Mouse (Mus musculus): ENCODE measurements around the gene Tnnt3.

Gene Tnnt3

DNA sequence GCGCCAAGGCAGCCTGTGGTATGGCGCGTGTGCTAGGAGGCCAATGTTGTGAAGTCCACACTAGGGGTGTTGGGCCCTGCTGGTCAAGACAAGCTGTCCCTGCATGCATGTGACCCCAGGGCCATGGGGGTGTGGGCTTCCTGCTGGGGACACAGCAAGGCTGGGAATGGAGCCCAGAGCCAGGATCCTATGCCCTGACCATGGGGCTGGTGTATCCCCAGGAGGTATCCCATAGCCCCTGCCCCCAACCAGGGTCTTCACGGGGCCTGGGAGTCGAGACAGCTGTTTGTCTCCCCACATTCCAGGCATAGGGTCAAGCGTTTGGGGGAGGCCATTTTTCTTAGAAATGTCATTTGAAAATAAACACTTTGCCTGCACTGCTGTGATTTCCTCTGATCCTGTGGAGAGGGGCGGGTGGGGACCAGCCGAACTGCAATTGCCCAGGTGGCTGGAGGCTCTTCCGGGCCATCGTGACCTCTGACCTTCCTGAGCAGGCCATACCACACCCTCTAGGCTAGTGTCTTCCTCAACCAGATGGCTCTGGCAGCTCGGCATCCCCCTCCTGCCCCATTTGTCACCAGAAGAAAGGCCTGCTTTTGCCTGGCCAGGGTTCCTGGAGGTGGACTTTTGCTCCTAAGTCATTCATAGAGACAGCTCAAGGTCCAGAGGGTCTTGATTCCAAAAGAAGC lies 66.5 kb downstream of the Tnnt3 start:
- no peak for DNase-seq (ENCODE audit: low spot score in 2 of 2)

All from frontal cortex, postnatal 25 days (tissue).